Mouse (Mus musculus): Measurements from ENCODE around the gene Myh10.

- no peak for TF ChIP-seq RCOR1 (conservative IDR thresholded peaks at IDR 0.05; ENCODE audit: low read depth, low read length)
- TF ChIP-seq UBTF (IDR thresholded peaks at IDR 0.05; ENCODE audit: low read depth, low read length): no peak
- TF ChIP-seq CTCF (conservative IDR thresholded peaks at IDR 0.05 in 1 of 2, IDR thresholded peaks at IDR 0.05 in 1 of 2; ENCODE audit: low read depth in 2 of 2, low read length in 2 of 2): no peak
- TF ChIP-seq TCF12 (IDR thresholded peaks at IDR 0.05; ENCODE audit: low read depth, low read length): no peak
- no peak for TF ChIP-seq BHLHE40 (IDR thresholded peaks at IDR 0.05; ENCODE audit: low read depth, low read length)
- no peak for TF ChIP-seq POLR2A (IDR thresholded peaks at IDR 0.05; ENCODE audit: low read depth, low read length)
- TF ChIP-seq CHD2 (IDR thresholded peaks at IDR 0.05; ENCODE audit: low read length): no peak
- TF ChIP-seq ELF1 (IDR thresholded peaks at IDR 0.05; ENCODE audit: low read depth, low read length): no peak
- no peak for TF ChIP-seq MXI1 (IDR thresholded peaks at IDR 0.05; ENCODE audit: low read depth, low read length)
- TF ChIP-seq HCFC1 (IDR thresholded peaks at IDR 0.05; ENCODE audit: low read depth, low read length): no peak
- no peak for TF ChIP-seq E2F4 (IDR thresholded peaks at IDR 0.05; ENCODE audit: insufficient replicate concordance, low read depth, low read length)
- TF ChIP-seq MYC (IDR thresholded peaks at IDR 0.05; ENCODE audit: low read depth, low read length): no peak
Measured at GRCm38 (mm10) chr11:68832793-68833192, 141.4 kb downstream of the Myh10 start.
